Mouse (Mus musculus) lung, adult 2 months (tissue): ENCODE data around the gene Eid2.

Experiments
- CTCF ChIP-seq: fragments of 200-500 bp; IDR thresholded peaks from 2 replicates; pipeline ENCODE4 v1.5.1; 2011; ENCODE audit warnings: mild to moderate bottlenecking, low read length, control low read depth; ENCODE audit not compliant: insufficient read depth
- POLR2A ChIP-seq: fragments of 200-500 bp; IDR thresholded peaks from 2 replicates; pipeline ENCODE4 v1.6.1; 2011; ENCODE audit warnings: low read depth, mild to moderate bottlenecking, control low read depth, low read length, borderline replicate concordance; ENCODE audit errors: extremely low read depth

- no peak for TF ChIP-seq POLR2A
- no peak for TF ChIP-seq CTCF
These were observed 18.7 kb upstream of the Eid2 start for GRCm38 (mm10) chr7:28248957-28249356.
